Mouse (Mus musculus) stomach, postnatal 0 days (tissue): ENCODE results near the gene Slc23a4. TPM values are rescaled to one million over a fixed set of nuclear protein-coding genes. Genes with fewer than 3 reads are reported as not detected.

Source experiments
- ATAC-seq: fragments of 200-750 bp; cut with Nextera tagmentation; 2 replicates; pipeline ENCODE4 v1.8.0; 2017; ENCODE audit not compliant: low FRiP score, low TSS enrichment
- DNase-seq: peaks from one replicate; pipeline ENCODE4 v3.0.0-alpha.2; 2016; ENCODE audit warnings: low spot score
- H3K27ac ChIP-seq: fragments of 300-500 bp; sonication (generic); replicated peaks from 2 replicates; pipeline ENCODE4 v1.5.1; 2014; ENCODE audit warnings: mild to moderate bottlenecking, control low read depth
- H3K27me3 ChIP-seq: fragments of 300-500 bp; sonication (generic); 2 replicates; pipeline ENCODE4 v1.6.1; 2014; ENCODE audit warnings: low read length; ENCODE audit not compliant: control insufficient read depth, insufficient read depth
- H3K36me3 ChIP-seq: fragments of 300-500 bp; sonication (generic); 2 replicates; pipeline ENCODE4 v1.6.1; 2014; ENCODE audit warnings: low read length, mixed read lengths; ENCODE audit not compliant: control insufficient read depth, insufficient read depth
- H3K4me1 ChIP-seq: fragments of 300-500 bp; sonication (generic); replicated peaks from 2 replicates; pipeline ENCODE4 v1.6.1; 2014; ENCODE audit warnings: antibody characterized with exemption; ENCODE audit not compliant: control insufficient read depth, insufficient read depth
- H3K4me2 ChIP-seq: fragments of 300-500 bp; sonication (generic); replicated peaks from 2 replicates; pipeline ENCODE4 v1.6.1; 2014; ENCODE audit warnings: low read depth, mild to moderate bottlenecking, control low read depth, moderate library complexity
- H3K4me3 ChIP-seq: fragments of 300-500 bp; sonication (generic); 2 replicates; pipeline ENCODE4 v1.5.1; 2014; ENCODE audit warnings: low read depth, low read length, control low read depth
- H3K9ac ChIP-seq: fragments of 300-500 bp; sonication (generic); 2 replicates; pipeline ENCODE4 v1.6.1; 2014; ENCODE audit warnings: mild to moderate bottlenecking, low read length, control low read depth, mixed read lengths
- H3K9me3 ChIP-seq: fragments of 300-500 bp; sonication (generic); 2 replicates; pipeline ENCODE4 v1.6.1; 2016; ENCODE audit warnings: low read length; ENCODE audit not compliant: control insufficient read depth
- CTCF ChIP-seq: IDR thresholded peaks from 2 replicates; pipeline ENCODE4 v1.5.1; 2016; ENCODE audit warnings: antibody characterized with exemption, low read depth, mild to moderate bottlenecking, moderate library complexity
- EP300 ChIP-seq: optimal IDR thresholded peaks from 2 replicates; pipeline ENCODE3; 2016; ENCODE audit warnings: antibody characterized with exemption
- WGBS: fragments of 180-500 bp; shearing (Covaris S2); extraction: QIAGEN DNeasy Blood & Tissue Kit; methylation state at CpG from one replicate; pipeline ENCODE4 v1.1.7; 2014; 5-methylcytosine and 5-hydroxymethylcytosine counted together
- polyA plus RNA-seq: library from polyadenylated mRNA; unstranded; fragments of >200 nt; fragmentation: Nextera tagmentation; extraction: Ambion mirVana; gene quantifications from 2 replicates; pipeline ENCODE4 v1.2.1, GENCODE M21; 2015

Slc23a4 gene
- polyA plus RNA-seq, 1 experiment from 2014 or later = 1.6 TPM

GRCm38 (mm10) chr6:34903851-34904250, 84.4 kb downstream of the Slc23a4 start:
- Histone ChIP-seq H3K36me3 (peaks cover 7% of the 10 kb centered on the region), H3K4me3 (no peak overlapping the region), H3K27ac (no peak overlapping the region), H3K4me1 (no peaks in the 10 kb centered on the region), H3K9ac (no peak overlapping the region), H3K27me3 (no peaks in the 10 kb centered on the region), H3K4me2 (no peak overlapping the region), H3K9me3 (no peaks in the 10 kb centered on the region)
- ATAC-seq (no peak), DNase-seq (no peak)
- 73% methylated on average over 10 of the region's 10 CpGs for WGBS
- TF ChIP-seq CTCF (no peak), EP300 (no peak)

- ATAC-seq (0 out of 2 replicates have a peak, but pooled peaks have one; percentile 36), DNase-seq (peak; percentile 41)
- Histone ChIP-seq H3K27me3 (no peaks in the 10 kb centered on the region), H3K27ac (no peak overlapping the region), H3K9ac (no peak overlapping the region), H3K4me3 (no peak overlapping the region), H3K4me1 (no peaks in the 10 kb centered on the region), H3K36me3 (peaks cover 7% of the 10 kb centered on the region), H3K4me2 (peak overlapping the region; percentile 14; the same call in 1 of the 2 replicates), H3K9me3 (no peaks in the 10 kb centered on the region)
- TF ChIP-seq CTCF = no peak
- TF ChIP-seq EP300 = no peak
- 58% methylated on average over 5 of the region's 5 CpGs for WGBS
Observed at GRCm38 (mm10) chr6:34903441-34903840, 84.8 kb downstream of the Slc23a4 start.

- Histone ChIP-seq H3K4me2 (peak overlapping the region; percentile 31; the same call in 1 of the 2 replicates), H3K4me3 (no peak overlapping the region), H3K4me1 (no peaks in the 10 kb centered on the region), H3K9me3 (no peaks in the 10 kb centered on the region), H3K27me3 (no peaks in the 10 kb centered on the region), H3K36me3 (peaks cover 7% of the 10 kb centered on the region), H3K27ac (no peak overlapping the region; the same call in 1 of the 2 replicates), H3K9ac (peak overlapping the region; percentile 18; the same call in 1 of the 2 replicates)
- DNase-seq (peak; percentile 23), ATAC-seq (no peak)
- TF ChIP-seq EP300 = no peak
- TF ChIP-seq CTCF = no peak
- 65% methylated on average over 7 of the region's 7 CpGs for WGBS
Observed at GRCm38 (mm10) chr6:34902578-34902977, 85.6 kb downstream of the Slc23a4 start.

GRCm38 (mm10) chr6:34901911-34902444, 86.2 kb downstream of the Slc23a4 start:
- H3K36me3 ChIP-seq = peaks cover 3% of the 10 kb centered on the region
- no peaks in the 10 kb centered on the region for H3K4me1 ChIP-seq
- no peak overlapping the region for H3K9ac ChIP-seq
- H3K4me2 ChIP-seq = no peak overlapping the region
- no peak overlapping the region for H3K27ac ChIP-seq
- H3K9me3 ChIP-seq = no peaks in the 10 kb centered on the region
- no peaks in the 10 kb centered on the region for H3K27me3 ChIP-seq
- ATAC-seq = peak; percentile 21; the same call in 1 of the 2 replicates
- DNase-seq = no peak
- TF ChIP-seq CTCF = no peak
- no peak for TF ChIP-seq EP300
- 48% methylated on average over 9 of the region's 9 CpGs for WGBS
- no peak overlapping the region for H3K4me3 ChIP-seq

GRCm38 (mm10) chr6:34900990-34901389, 87.2 kb downstream of the Slc23a4 start:
- no peak for TF ChIP-seq CTCF
- TF ChIP-seq EP300 = no peak
- WGBS = 87% methylated on average over 2 of the region's 2 CpGs
- Histone ChIP-seq H3K27ac (no peak overlapping the region), H3K9me3 (no peaks in the 10 kb centered on the region), H3K4me2 (no peak overlapping the region), H3K4me1 (no peaks in the 10 kb centered on the region), H3K27me3 (no peaks in the 10 kb centered on the region), H3K36me3 (peaks cover 2% of the 10 kb centered on the region), H3K4me3 (no peak overlapping the region), H3K9ac (no peak overlapping the region)
- DNase-seq (no peak), ATAC-seq (no peak)

GRCm38 (mm10) chr6:34899127-34899526, 89.1 kb downstream of the Slc23a4 start:
- TF ChIP-seq CTCF = no peak
- no peak for TF ChIP-seq EP300
- DNase-seq (no peak), ATAC-seq (no peak)
- 86% methylated on average over 2 of the region's 2 CpGs for WGBS
- H3K9ac ChIP-seq = no peak overlapping the region
- no peak overlapping the region for H3K27ac ChIP-seq
- H3K4me3 ChIP-seq = no peak overlapping the region
- H3K4me2 ChIP-seq = no peak overlapping the region
- peaks cover 6% of the 10 kb centered on the region for H3K36me3 ChIP-seq
- H3K9me3 ChIP-seq = no peaks in the 10 kb centered on the region
- H3K4me1 ChIP-seq = no peaks in the 10 kb centered on the region
- H3K27me3 ChIP-seq = no peaks in the 10 kb centered on the region
